Mouse (Mus musculus) layer of hippocampus, postnatal 36 days (tissue): ENCODE data around the gene Galnt10. TPM values are rescaled to one million over a fixed set of nuclear protein-coding genes. Genes with fewer than 3 reads are reported as not detected.

Source experiments
- DNase-seq, 2 experiments: peaks; one replicate each; pipeline ENCODE4 v3.0.0; 2022
- total RNA-seq, 2 experiments: library from RNA; stranded (reverse); gene quantifications; 2 replicates each; pipeline ENCODE4 v1.2.3; 2021

Galnt10 gene
- total RNA-seq, 2 experiments from 2014 or later = 6.9 to 7.3 TPM

GRCm38 (mm10) chr11:57732410-57733281 lies 87.4 kb downstream of the Galnt10 start:
- DNase-seq = no peak

GRCm38 (mm10) chr11:57747294-57748080 lies 102.2 kb downstream of the Galnt10 start:
- no peak for DNase-seq

- no peak for DNase-seq
Measured at GRCm38 (mm10) chr11:57753538-57754203, 108.4 kb downstream of the Galnt10 start.

DNA sequence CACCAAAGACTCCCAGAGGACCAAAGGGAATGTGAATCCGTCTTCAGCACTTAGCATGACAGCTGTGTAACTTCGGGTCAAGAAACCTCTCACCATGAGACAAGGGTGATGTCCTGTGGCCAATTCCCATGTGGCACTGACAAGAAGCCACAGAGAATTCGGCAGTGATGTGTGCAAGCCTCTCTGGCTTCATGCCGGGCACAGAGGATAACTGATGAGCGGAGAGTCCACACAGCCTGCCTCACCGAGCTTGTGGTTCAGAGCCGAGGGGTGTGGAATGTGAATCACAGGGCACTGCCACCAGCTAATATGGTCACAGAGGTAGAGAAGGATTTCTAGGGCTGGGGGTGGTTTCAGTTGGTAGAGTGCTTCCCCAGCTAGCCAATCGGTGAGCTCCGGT lies 113.4 kb downstream of the Galnt10 start:
- DNase-seq = no peak

DNA sequence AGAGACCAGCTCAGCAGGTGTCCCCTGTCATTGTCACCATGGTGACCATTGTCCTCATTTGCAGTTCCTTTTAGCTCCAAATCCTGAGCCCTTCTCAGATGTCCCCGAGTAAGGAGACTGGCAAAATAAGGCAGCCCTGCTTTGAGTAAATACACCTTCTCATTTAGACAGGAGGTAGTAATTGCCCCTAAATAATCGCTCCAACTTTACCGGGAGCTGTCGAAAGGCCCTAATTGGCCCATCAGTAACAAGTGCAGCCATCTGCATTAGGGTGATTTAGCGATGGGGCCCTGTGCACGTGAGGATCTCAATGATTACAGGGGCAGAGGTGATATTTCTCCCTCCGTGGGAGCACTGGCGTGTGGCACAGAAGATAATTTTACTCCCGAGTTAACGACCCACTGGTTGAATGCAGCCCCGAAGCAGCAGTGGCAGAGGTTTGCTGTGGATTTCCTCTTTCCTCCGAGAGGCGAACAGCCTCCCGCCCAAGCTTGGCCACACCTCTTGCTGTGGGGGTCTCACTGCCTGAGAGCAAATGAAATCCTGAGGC lies 115.3 kb downstream of the Galnt10 start:
- DNase-seq = no peak

DNA sequence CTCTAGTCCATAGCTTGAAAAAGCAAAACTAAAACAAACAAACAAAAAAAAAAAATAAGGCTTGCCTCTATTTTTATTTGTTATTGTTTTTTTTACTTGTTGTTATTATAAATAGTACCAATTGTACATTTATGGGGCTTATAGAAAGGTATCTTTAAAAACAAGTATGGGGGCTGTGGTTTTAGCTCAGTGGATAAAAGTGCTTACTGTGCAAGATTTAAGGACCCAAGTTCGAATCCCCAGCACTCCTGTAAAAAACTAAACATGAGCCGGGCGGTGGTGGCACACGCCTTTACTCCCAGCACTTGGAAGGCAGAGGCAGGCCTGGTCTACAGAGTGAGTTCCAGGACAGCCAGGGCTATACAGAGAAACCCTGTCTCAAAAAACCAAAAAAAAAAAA lies 116.1 kb downstream of the Galnt10 start:
- no peak for DNase-seq

DNA sequence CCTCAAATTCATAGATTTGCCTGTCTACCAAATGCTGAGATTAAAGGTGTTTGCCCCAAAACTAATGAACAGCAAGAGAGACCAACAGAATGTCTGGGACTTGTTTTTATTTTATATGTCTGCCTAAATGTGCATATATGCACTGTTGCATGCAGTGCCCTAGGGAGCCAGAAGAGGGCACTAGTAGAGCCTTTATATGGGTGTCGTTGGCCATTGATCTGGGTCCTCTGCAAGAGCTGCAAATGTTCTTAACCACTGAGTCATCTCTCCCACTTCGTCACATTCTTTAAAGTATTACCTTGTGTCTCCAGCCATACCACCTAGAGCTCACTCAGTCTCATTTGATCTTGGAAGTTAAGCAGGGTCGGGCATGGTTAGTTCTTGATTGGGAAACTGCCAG lies 118.9 kb downstream of the Galnt10 start:
- no peak for DNase-seq

GRCm38 (mm10) chr11:57766617-57767016 lies 121.4 kb downstream of the Galnt10 start:
- no peak for DNase-seq

GRCm38 (mm10) chr11:57767171-57767570 lies 121.9 kb downstream of the Galnt10 start:
- DNase-seq = no peak

DNA sequence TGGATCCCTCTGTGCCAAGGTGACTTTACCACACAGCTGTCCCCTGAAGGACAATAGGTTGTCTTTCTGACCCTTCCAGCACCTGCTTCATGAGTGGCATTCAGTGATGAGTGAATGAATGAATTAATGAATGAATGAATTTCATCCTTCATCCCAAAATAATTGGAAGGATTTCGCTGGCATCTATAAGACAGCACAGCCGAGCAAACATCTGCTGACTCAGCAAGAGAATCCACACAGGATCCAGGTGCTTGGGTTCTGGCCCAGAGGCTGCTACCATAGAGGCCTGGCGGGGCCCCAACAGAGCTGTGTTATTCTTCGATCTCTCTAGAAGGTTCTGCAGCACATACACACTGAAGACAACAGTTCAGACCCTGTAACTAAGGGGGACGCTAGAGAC lies 125.5 kb downstream of the Galnt10 start:
- DNase-seq = no peak

DNA sequence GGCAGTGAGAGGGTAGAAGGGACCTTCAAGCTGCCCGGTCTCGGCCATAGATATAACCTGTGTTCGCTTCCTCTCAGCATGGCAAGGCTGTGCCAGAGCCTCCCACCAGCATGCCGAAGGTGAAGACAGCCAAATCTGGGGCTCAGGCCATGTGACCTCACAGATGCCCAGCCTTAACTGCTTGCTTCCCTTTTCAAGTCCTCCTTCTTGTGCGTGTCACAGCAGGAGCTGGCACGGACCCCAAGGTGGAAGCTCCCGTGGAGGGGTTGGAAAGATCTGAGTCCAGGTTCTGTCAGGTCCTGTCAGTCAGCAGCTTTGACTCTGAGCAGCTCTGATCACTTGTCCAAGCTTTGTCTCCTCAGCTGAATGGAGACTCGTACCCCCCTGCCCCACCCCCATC lies 126.4 kb downstream of the Galnt10 start:
- no peak for DNase-seq

DNA sequence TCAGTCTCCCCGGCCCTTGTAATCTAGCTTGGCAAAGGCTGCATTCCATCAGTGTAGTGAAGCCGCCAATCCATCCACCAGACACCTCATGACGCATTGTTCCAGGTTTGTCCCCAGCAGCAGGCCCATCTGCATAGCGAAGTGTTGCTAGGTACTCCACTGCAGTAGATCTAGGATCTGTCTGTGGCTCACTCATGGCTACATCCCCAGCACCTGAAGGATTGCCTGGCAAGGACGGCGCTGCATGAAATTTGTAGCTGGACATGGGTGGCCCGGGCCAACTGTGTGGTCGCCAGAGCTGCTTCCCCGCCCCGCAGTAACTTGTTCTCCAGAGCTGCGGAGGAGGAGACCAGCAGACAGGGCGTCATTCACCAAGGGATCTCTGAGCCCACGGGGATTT lies 128.2 kb downstream of the Galnt10 start:
- DNase-seq = no peak

- DNase-seq = no peak
Measured at GRCm38 (mm10) chr11:57773936-57774335, 128.7 kb downstream of the Galnt10 start.

DNA sequence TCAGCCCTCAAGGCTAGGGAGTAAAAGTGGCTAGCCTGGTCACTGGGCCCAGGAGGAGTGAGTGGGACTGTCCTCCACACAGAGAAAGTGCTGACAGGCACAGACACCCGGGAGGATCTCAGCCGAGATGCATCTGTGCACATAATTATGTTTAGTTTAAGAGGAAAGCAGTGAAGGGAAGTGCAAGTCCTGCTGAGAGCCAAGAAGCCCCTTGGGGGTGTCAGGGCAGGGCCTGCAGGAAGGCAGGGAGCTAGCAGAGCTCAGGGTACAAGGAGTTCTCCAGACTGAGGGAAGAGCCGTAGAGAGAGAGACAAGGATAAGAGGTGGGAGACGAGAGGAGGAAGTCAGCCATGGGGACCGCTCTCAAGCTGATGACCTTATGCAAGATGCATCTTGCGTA lies 130.6 kb downstream of the Galnt10 start:
- DNase-seq = no peak

GRCm38 (mm10) chr11:57776546-57776945 lies 131.3 kb downstream of the Galnt10 start:
- no peak for DNase-seq

DNA sequence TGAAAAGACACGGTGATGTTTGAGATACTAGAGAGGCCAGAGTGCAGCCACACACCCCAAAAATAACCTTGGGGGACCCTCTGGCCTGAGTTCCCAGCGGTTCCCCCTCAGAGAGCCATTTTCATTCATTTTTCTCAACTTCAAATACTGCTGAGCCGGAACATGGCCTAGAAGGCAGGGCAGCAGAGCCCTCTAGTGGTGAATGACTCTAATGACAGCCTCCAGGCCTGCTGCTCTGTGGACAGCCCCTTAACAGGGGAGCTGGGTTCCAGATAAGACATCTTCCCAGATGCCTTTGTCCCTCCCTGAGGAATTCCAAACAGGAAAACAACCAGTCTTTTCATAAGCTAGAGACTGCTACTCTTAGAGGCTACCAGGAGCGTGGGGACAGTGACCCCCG lies 133.1 kb downstream of the Galnt10 start:
- peak; percentile 39 to 48 for DNase-seq

DNA sequence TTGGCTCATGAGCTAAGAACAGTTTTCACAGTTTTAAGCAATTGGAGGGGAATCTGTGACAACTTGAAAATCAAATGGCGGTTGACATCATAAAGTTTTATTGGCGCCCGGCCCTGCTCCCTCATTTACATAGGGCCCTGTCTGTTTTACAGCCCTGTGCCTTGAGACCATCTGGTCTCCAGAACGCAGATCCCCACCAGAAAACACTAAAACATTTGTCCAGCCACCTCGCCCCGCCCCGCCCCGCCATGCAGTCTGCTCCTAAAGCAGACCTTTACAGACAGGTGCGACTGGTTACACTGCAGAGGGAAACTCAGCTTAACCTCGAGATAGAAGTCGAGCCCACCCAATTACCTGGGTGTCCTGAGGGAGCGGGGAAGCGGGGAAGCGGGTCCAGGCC lies 134.6 kb downstream of the Galnt10 start:
- no peak for DNase-seq

- DNase-seq = peak; percentile 40 to 45
Measured at GRCm38 (mm10) chr11:57786616-57787418, 141.6 kb downstream of the Galnt10 start.

DNA sequence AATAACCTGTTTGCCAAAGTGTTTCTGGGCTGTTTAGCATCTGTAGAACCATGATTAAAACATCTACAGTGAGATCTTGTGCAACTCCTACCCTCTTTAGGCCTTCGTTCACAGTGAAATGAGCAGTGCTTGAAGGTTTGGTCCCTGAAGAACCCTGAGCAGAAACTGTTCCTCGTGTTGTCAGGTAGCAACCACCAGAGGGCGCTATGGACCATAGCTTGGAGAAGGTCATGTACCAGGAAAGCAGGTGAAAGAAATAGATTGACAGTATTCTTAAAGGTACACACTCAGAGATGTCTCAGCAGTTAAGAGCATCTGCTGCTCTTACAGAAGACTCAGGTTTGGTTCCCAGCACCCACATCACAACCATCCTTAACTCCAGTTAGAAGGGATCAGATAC lies 142.7 kb downstream of the Galnt10 start:
- DNase-seq = no peak

DNA sequence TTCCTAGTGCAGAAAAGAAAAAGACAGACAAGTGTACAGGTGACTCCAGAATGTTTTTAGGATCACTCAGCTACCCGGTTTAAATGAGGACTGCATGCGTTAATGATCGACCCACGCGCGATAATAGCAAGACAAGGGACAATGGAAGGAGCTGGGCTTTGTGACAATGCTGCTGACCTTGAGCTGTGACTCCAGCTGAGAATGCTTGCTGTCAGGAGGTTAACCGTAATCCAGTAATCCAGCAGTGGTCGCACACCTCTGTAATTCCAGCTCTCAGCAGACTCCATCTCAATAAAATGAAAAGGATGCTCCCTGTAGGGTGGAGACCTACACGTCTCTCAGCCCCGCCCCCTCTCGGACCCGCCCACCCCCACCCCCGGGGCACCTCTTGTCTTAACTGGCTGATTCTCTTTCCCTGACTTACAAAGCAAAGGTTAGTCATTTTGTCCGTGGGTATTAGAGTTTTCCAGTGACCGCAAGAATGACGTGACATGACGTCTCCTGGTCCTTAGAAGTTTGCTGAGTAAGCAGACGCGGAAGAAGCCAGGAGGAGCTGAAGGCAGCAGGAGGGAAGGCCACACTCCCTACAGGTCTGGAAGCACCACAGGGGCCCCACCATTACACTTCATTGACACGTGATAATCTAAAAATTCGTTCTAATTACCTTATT lies 145.8 kb downstream of the Galnt10 start:
- DNase-seq = no peak

DNA sequence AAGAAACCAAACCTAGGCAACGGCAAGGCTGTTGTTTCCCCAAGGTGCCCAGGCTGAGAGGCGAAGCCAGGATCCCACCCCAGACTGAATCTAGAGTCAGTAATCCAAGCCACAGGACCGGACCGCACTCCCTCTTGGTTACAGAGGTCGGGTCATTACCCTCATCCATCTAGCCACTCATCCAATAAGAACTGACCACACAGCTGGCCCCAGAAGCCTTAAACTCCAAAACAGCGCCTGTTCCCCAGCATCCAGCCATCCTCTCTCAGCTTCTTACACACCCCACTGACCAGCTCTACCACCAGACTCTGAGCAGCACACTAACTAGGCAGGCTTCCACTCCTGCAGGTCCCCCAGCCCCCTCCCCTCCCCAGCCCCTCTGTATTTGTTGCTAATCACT lies 149.8 kb downstream of the Galnt10 start:
- no peak for DNase-seq
